Mouse (Mus musculus) CH12.LX (cell line): Measurements from ENCODE around the gene Tac2.

Experiments used
- BHLHE40 ChIP-seq: IDR thresholded peaks from 2 replicates; pipeline ENCODE4 v1.6.1; 2011; ENCODE audit warnings: mild to moderate bottlenecking, low read depth, low read length, improper control_type of control experiment
- CTCF ChIP-seq, 2 experiments: IDR thresholded peaks in 1 of 2; conservative IDR thresholded peaks in 1 of 2; 2 replicates each; pipeline ENCODE4 v1.5.1; 2011 to 2012; ENCODE audit warnings: low read depth in 2 of 2, low read length in 2 of 2, improper control_type of control experiment in 1 of 2, inconsistent platforms in 1 of 2, mild to moderate bottlenecking in 1 of 2, moderate library complexity in 1 of 2
- POLR2A ChIP-seq: IDR thresholded peaks from 2 replicates; pipeline ENCODE4 v1.6.1; 2011; ENCODE audit warnings: low read depth, mild to moderate bottlenecking, improper control_type of control experiment, low read length

DNA sequence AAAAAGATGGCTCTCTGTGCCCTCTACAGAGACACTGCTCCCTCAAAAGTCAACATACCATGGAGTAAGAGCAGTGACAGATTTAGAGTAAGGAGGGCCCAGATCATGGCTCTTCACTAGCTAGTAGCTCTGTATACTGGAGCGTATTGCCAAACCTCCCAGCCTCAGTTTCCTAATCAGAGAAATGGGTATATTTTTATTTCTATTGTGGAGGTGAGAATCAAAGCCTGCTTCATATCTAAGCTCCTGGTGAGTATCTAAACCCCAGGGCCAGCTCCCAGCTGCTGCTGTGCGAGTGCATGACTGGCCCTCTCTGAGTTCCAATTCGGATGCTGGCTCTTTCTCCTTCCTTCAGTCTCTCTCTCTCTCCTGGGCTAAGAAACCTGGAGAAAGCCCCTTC, at the start of gene Tac2:
- no peak for TF ChIP-seq CTCF (conservative IDR thresholded peaks at IDR 0.05 in 1 of 2, IDR thresholded peaks at IDR 0.05 in 1 of 2; ENCODE audit: low read depth in 2 of 2, low read length in 2 of 2)
- no peak for TF ChIP-seq BHLHE40
- no peak for TF ChIP-seq POLR2A
